Mouse (Mus musculus) granulocyte monocyte progenitor cell, adult 5-6 weeks (primary cell): ENCODE measurements around the gene Gxylt1. TPM values are rescaled to one million over a fixed set of nuclear protein-coding genes. Genes with fewer than 3 reads are reported as not detected.

Experiments used
- total RNA-seq, 2 experiments: library from RNA; stranded (forward) in 1 of 2; stranded (reverse) in 1 of 2; fragments of 200-712, 200-1000 nt in 1 of 2; fragments of >200 nt in 1 of 2; fragmentation: Nextera tagmentation in 1 of 2; gene quantifications; 2 replicates each; pipeline ENCODE4 v1.2.3; 2014 to 2017

The Gxylt1 gene
- total RNA-seq, 2 experiments from 2014 or later: 19.9 to 33.4 TPM

Other genes with a start within 250 kb of the Gxylt1 start
- gene Yaf2, start 61.8 kb upstream of the Gxylt1 start, total RNA-seq (2014; fragmentation: Nextera tagmentation): 26.3 and 38.2 TPM in 2 replicates
- gene Yaf2, start 61.8 kb upstream of the Gxylt1 start, total RNA-seq (2017): 26.6 and 31.5 TPM in 2 replicates
- gene Zcrb1, start 123.2 kb upstream of the Gxylt1 start, total RNA-seq (2014; fragmentation: Nextera tagmentation): 107 and 146 TPM in 2 replicates
- gene Zcrb1, start 123.2 kb upstream of the Gxylt1 start, total RNA-seq (2017): 56.0 and 80.4 TPM in 2 replicates
- gene Pphln1, start 123.2 kb upstream of the Gxylt1 start, total RNA-seq (2014; fragmentation: Nextera tagmentation): 64.9 and 67.8 TPM in 2 replicates
- gene Pphln1, start 123.2 kb upstream of the Gxylt1 start, total RNA-seq (2017): 49.6 and 54.8 TPM in 2 replicates